Mouse (Mus musculus) heart, embryonic 11.5 days (tissue): ENCODE data around the gene 4930522L14Rik. TPM values are rescaled to one million over a fixed set of nuclear protein-coding genes. Genes with fewer than 3 reads are reported as not detected.
A peak's percentile ranks its signal among the peaks of the same experiment; 100 is the strongest.
"Not testable (repeated sequence)": the region's sequence is repeated elsewhere in the genome, so short reads cannot be mapped to it uniquely, and the experiment has no call there.

Experiments
- ATAC-seq: fragments of 200-750 bp; cut with Nextera tagmentation; replicated peaks from 2 replicates; pipeline ENCODE4 v1.8.0; 2017; ENCODE audit warnings: moderate library complexity; ENCODE audit not compliant: insufficient number of reproducible peaks, low FRiP score, low TSS enrichment
- H3K27ac ChIP-seq: fragments of 300-500 bp; sonication (generic); 2 replicates; pipeline ENCODE4 v1.5.1; 2014; ENCODE audit warnings: mild to moderate bottlenecking, low read depth, low read length
- H3K27me3 ChIP-seq: fragments of 300-500 bp; sonication (generic); 2 replicates; pipeline ENCODE4 v1.6.1; 2014; ENCODE audit warnings: mild to moderate bottlenecking, low read length, mixed read lengths; ENCODE audit not compliant: control insufficient read depth, insufficient read depth
- H3K36me3 ChIP-seq: fragments of 300-500 bp; sonication (generic); 2 replicates; pipeline ENCODE4 v1.6.1; 2014; ENCODE audit warnings: mild to moderate bottlenecking, low read length, moderate library complexity, mixed read lengths; ENCODE audit not compliant: control insufficient read depth, insufficient read depth
- H3K4me1 ChIP-seq: fragments of 300-500 bp; sonication (generic); 2 replicates; pipeline ENCODE4 v1.6.1; 2014; ENCODE audit warnings: low read length; ENCODE audit not compliant: control insufficient read depth, insufficient read depth
- H3K4me2 ChIP-seq: fragments of 300-500 bp; sonication (generic); 2 replicates; pipeline ENCODE4 v1.6.1; 2014; ENCODE audit warnings: mild to moderate bottlenecking, moderate library complexity
- H3K4me3 ChIP-seq: fragments of 300-500 bp; sonication (generic); 2 replicates; pipeline ENCODE4 v1.5.1; 2014; ENCODE audit warnings: low read depth, low read length
- H3K9ac ChIP-seq: fragments of 300-500 bp; sonication (generic); 2 replicates; pipeline ENCODE4 v1.6.1; 2014; ENCODE audit warnings: mild to moderate bottlenecking, low read depth, low read length, moderate library complexity
- H3K9me3 ChIP-seq: fragments of 300-500 bp; sonication (generic); replicated peaks from 2 replicates; pipeline ENCODE4 v1.6.1; 2016; ENCODE audit warnings: low read length; ENCODE audit not compliant: control insufficient read depth
- WGBS: fragments of 180-500 bp; shearing (Covaris S2); extraction: QIAGEN DNeasy Blood & Tissue Kit; methylation state at CpG from one replicate; pipeline ENCODE4 v1.1.7; 2014; ENCODE audit not compliant: insufficient replicate concordance; 5-methylcytosine and 5-hydroxymethylcytosine counted together
- polyA plus RNA-seq: library from polyadenylated mRNA; unstranded; fragments of >200 nt; fragmentation: Nextera tagmentation; extraction: Ambion mirVana; gene quantifications from 2 replicates; pipeline ENCODE4 v1.2.1, GENCODE M21; 2014

4930522L14Rik gene
- polyA plus RNA-seq: 6.6 and 7.5 TPM in 2 replicates

- H3K27ac ChIP-seq, H3K9me3 ChIP-seq, H3K36me3 ChIP-seq, H3K4me1 ChIP-seq, H3K27me3 ChIP-seq: not testable (repeated sequence)
- ATAC-seq: peak; percentile 95
- Histone ChIP-seq H3K4me3 (peak within 1 kb of the TSS; percentile 65), H3K4me2 (peak within 1 kb of the TSS; percentile 66), H3K9ac (peak within 1 kb of the TSS; percentile 74)
- WGBS: under 1% methylated on average over 25 of the region's 25 CpGs
These were observed at the start of gene 4930522L14Rik for GRCm38 (mm10) chr5:109751391-109752071. Gene 4930522L14Rik, minus strand, starts transcription at chr5:109751886.

- H3K4me2 ChIP-seq, H3K9me3 ChIP-seq, H3K27me3 ChIP-seq, H3K36me3 ChIP-seq, H3K4me3 ChIP-seq, H3K4me1 ChIP-seq, H3K27ac ChIP-seq, H3K9ac ChIP-seq, ATAC-seq: not testable (repeated sequence)
These were observed 49.8 kb upstream of the 4930522L14Rik start for GRCm38 (mm10) chr5:109801466-109801865.

- ATAC-seq, H3K9me3 ChIP-seq, H3K9ac ChIP-seq, H3K4me3 ChIP-seq, H3K4me1 ChIP-seq, H3K36me3 ChIP-seq, H3K27me3 ChIP-seq, H3K27ac ChIP-seq, H3K4me2 ChIP-seq: not testable (repeated sequence)
- WGBS: 53% methylated on average over 2 of the region's 2 CpGs
These were observed 48.3 kb upstream of the 4930522L14Rik start for GRCm38 (mm10) chr5:109799948-109800347.

GRCm38 (mm10) chr5:109797017-109797416 lies 45.3 kb upstream of the 4930522L14Rik start:
- not testable (repeated sequence) for H3K27me3 ChIP-seq, H3K9ac ChIP-seq, H3K36me3 ChIP-seq, ATAC-seq, H3K4me3 ChIP-seq, H3K27ac ChIP-seq, H3K4me2 ChIP-seq, H3K9me3 ChIP-seq, H3K4me1 ChIP-seq
- WGBS: 85% methylated on average over 3 of the region's 3 CpGs

- Histone ChIP-seq H3K9ac (peak overlapping the region; percentile 79), H3K4me2 (peak overlapping the region; percentile 66), H3K4me3 (peak overlapping the region; percentile 72)
- WGBS: under 1% methylated on average over 25 of the region's 25 CpGs
- H3K4me1 ChIP-seq, H3K9me3 ChIP-seq, H3K27me3 ChIP-seq, H3K36me3 ChIP-seq, H3K27ac ChIP-seq: not testable (repeated sequence)
- peak; percentile 92 for ATAC-seq
These were observed 44.4 kb upstream of the 4930522L14Rik start for GRCm38 (mm10) chr5:109795967-109796652.

GRCm38 (mm10) chr5:109752073-109752780 lies 541 bp upstream of the 4930522L14Rik start:
- H3K4me1 ChIP-seq, H3K9me3 ChIP-seq, ATAC-seq, H3K27me3 ChIP-seq, H3K36me3 ChIP-seq, H3K27ac ChIP-seq, H3K9ac ChIP-seq: not testable (repeated sequence)
- peak overlapping the region; percentile 29; the same call in 1 of the 2 replicates for H3K4me2 ChIP-seq
- WGBS: 55% methylated on average over 4 of the region's 4 CpGs
- H3K4me3 ChIP-seq: peak overlapping the region; percentile 65

- not testable (repeated sequence) for H3K4me1 ChIP-seq, ATAC-seq, H3K9me3 ChIP-seq, H3K36me3 ChIP-seq, H3K9ac ChIP-seq, H3K4me2 ChIP-seq, H3K4me3 ChIP-seq, H3K27me3 ChIP-seq, H3K27ac ChIP-seq
- 86% methylated on average over 1 of the region's 1 CpGs for WGBS
These were observed 6.6 kb downstream of the 4930522L14Rik start for GRCm38 (mm10) chr5:109745081-109745480.

GRCm38 (mm10) chr5:109717341-109717740 lies 34.3 kb downstream of the 4930522L14Rik start:
- H3K4me3 ChIP-seq, H3K27me3 ChIP-seq, H3K36me3 ChIP-seq, H3K9ac ChIP-seq, H3K27ac ChIP-seq, ATAC-seq, H3K9me3 ChIP-seq, H3K4me2 ChIP-seq, H3K4me1 ChIP-seq: not testable (repeated sequence)
- WGBS: 76% methylated on average over 3 of the region's 3 CpGs
